Mouse (Mus musculus) stomach, postnatal 0 days (tissue): Measurements from ENCODE around the gene Parp8. TPM values are rescaled to one million over a fixed set of nuclear protein-coding genes. Genes with fewer than 3 reads are reported as not detected.

Source experiments
- ATAC-seq: fragments of 200-750 bp; cut with Nextera tagmentation; 2 replicates; pipeline ENCODE4 v1.8.0; 2017; ENCODE audit not compliant: low FRiP score, low TSS enrichment
- DNase-seq: peaks from one replicate; pipeline ENCODE4 v3.0.0-alpha.2; 2016; ENCODE audit warnings: low spot score
- H3K27ac ChIP-seq: fragments of 300-500 bp; sonication (generic); replicated peaks from 2 replicates; pipeline ENCODE4 v1.5.1; 2014; ENCODE audit warnings: mild to moderate bottlenecking, control low read depth
- H3K27me3 ChIP-seq: fragments of 300-500 bp; sonication (generic); 2 replicates; pipeline ENCODE4 v1.6.1; 2014; ENCODE audit warnings: low read length; ENCODE audit not compliant: control insufficient read depth, insufficient read depth
- H3K36me3 ChIP-seq: fragments of 300-500 bp; sonication (generic); 2 replicates; pipeline ENCODE4 v1.6.1; 2014; ENCODE audit warnings: low read length, mixed read lengths; ENCODE audit not compliant: control insufficient read depth, insufficient read depth
- H3K4me1 ChIP-seq: fragments of 300-500 bp; sonication (generic); replicated peaks from 2 replicates; pipeline ENCODE4 v1.6.1; 2014; ENCODE audit warnings: antibody characterized with exemption; ENCODE audit not compliant: control insufficient read depth, insufficient read depth
- H3K4me2 ChIP-seq: fragments of 300-500 bp; sonication (generic); replicated peaks from 2 replicates; pipeline ENCODE4 v1.6.1; 2014; ENCODE audit warnings: low read depth, mild to moderate bottlenecking, control low read depth, moderate library complexity
- H3K4me3 ChIP-seq: fragments of 300-500 bp; sonication (generic); 2 replicates; pipeline ENCODE4 v1.5.1; 2014; ENCODE audit warnings: low read depth, low read length, control low read depth
- H3K9ac ChIP-seq: fragments of 300-500 bp; sonication (generic); 2 replicates; pipeline ENCODE4 v1.6.1; 2014; ENCODE audit warnings: mild to moderate bottlenecking, low read length, control low read depth, mixed read lengths
- H3K9me3 ChIP-seq: fragments of 300-500 bp; sonication (generic); 2 replicates; pipeline ENCODE4 v1.6.1; 2016; ENCODE audit warnings: low read length; ENCODE audit not compliant: control insufficient read depth
- CTCF ChIP-seq: IDR thresholded peaks from 2 replicates; pipeline ENCODE4 v1.5.1; 2016; ENCODE audit warnings: antibody characterized with exemption, low read depth, mild to moderate bottlenecking, moderate library complexity
- EP300 ChIP-seq: optimal IDR thresholded peaks from 2 replicates; pipeline ENCODE3; 2016; ENCODE audit warnings: antibody characterized with exemption
- WGBS: fragments of 180-500 bp; shearing (Covaris S2); extraction: QIAGEN DNeasy Blood & Tissue Kit; methylation state at CpG from one replicate; pipeline ENCODE4 v1.1.7; 2014; 5-methylcytosine and 5-hydroxymethylcytosine counted together
- polyA plus RNA-seq: library from polyadenylated mRNA; unstranded; fragments of >200 nt; fragmentation: Nextera tagmentation; extraction: Ambion mirVana; gene quantifications from 2 replicates; pipeline ENCODE4 v1.2.1, GENCODE M21; 2015

Parp8 gene
- polyA plus RNA-seq: 6.1 and 6.7 TPM in 2 replicates

DNA sequence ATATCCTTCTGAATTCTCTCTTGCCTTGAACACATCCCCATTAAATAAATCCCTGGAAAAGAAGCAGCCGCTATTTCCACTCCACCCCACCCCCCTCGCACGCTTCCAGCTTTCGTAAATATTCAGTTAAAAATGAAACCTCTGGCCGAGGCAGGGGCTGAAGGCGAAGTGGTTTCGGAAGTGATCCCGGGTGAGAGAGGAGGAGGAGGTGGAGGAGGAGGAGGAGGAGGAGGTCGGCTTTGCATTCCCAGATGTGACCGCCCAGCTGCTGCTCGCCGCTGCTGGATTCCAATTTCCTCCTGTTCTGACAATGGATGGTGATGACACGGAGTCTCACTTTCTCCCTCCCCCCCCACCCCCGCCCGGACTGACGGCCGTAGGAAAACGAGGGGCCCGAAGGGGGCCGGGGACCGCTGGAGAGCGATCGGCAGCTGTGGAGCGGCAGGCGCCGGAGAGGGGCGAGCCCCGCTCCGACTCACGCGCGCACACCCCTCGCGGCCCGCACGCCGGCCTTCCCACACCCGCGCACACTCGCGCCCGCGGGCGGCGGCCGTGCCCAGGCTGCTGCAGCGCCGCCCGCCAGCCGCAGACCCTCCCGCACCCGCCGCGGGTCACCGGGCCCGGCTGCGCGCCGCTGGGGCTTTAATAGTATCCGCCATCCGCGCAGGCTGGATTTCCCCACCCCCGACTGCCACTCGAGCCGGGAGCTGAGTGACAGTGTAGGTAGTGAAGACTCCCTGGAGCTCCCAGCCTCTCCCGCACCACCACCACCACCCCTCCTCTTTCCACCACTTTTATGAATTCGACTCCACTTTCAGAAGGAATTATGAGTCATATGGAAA, at the start of gene Parp8:
Gene Parp8, minus strand, starts transcription at position 312 of the 842 bp plus-strand sequence.
- H3K4me1 ChIP-seq: no peaks in the 10 kb centered on the region
- H3K27ac ChIP-seq: peak within 1 kb of the TSS; percentile 89
- DNase-seq (peak; percentile 55), ATAC-seq (peak; percentile 58)
- 0% methylated on average over 43 of the region's 67 CpGs for WGBS
- TF ChIP-seq CTCF: no peak
- no peak for TF ChIP-seq EP300
- H3K4me2 ChIP-seq: peak within 1 kb of the TSS; percentile 91
- no peaks in the 10 kb centered on the region for H3K27me3 ChIP-seq
- peak within 1 kb of the TSS; percentile 90 for H3K9ac ChIP-seq
- peak within 1 kb of the TSS; percentile 87 for H3K4me3 ChIP-seq
- no peaks in the 10 kb centered on the region for H3K36me3 ChIP-seq
- H3K9me3 ChIP-seq: no peaks in the 10 kb centered on the region

DNA sequence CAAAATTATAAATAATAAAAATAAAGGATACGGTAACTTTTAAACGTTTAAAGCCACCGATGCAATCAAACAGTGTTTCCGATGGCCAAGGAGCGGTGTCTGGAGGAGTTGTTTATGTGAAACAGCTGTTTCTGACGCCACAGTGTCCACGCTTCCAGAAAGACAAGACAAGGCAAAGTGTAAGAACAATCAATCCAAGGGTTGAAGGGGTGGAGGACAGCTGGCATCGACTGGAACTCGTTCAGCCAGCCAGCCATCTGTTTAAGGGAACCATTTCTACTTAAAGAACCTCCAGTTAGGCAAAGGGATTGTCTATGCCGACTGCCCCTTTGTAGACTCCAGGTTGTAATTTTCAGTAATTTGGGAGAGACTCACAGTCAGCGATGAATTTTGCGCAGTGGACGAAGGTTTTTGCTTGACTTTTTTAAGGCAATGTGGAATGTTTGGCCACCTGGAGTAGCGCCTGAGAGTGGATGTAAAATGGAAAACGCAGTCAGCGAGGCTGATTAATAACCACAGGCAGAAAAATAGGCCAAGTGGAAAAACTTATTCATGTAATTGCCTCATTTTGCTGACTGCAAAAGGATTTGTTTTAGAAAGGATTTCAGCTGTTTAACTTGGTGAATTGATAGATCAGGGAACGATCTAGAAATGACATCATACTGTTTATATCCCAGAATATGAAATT, 37.4 kb upstream of the Parp8 start:
- Histone ChIP-seq H3K36me3 (no peaks in the 10 kb centered on the region), H3K9me3 (no peaks in the 10 kb centered on the region), H3K27me3 (no peaks in the 10 kb centered on the region), H3K4me2 (peak overlapping the region; percentile 45), H3K9ac (no peak overlapping the region), H3K4me3 (peak overlapping the region; percentile 11; the same call in 1 of the 2 replicates), H3K4me1 (no peaks in the 10 kb centered on the region), H3K27ac (peak overlapping the region; percentile 61; the same call in 1 of the 2 replicates)
- ATAC-seq (peak; percentile 38; the same call in 1 of the 2 replicates), DNase-seq (no peak)
- WGBS: 37% methylated on average over 17 of the region's 17 CpGs
- no peak for TF ChIP-seq EP300
- no peak for TF ChIP-seq CTCF

DNA sequence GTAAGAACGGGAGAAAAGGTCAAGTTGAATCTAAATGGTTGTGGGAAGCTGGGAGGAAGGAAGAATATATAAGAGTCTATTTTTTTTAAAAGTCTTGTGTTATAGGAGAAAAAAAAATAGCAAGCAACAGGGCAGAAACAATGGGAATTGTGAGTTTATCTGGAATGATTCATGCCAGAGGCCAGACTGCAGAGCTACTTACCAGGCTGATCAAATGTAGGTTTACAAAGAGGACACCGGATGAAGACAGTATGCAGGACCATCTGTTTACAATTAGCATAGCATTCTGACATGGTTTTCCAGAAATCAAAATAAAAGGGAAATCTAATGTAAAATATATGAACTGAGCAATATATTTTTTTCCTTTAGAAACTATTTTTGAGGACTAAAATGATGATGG, 31.1 kb upstream of the Parp8 start:
- H3K27me3 ChIP-seq: no peaks in the 10 kb centered on the region
- WGBS: 45% methylated on average over 2 of the region's 2 CpGs
- no peak overlapping the region for H3K4me3 ChIP-seq
- DNase-seq (no peak), ATAC-seq (no peak)
- H3K36me3 ChIP-seq: no peaks in the 10 kb centered on the region
- no peaks in the 10 kb centered on the region for H3K4me1 ChIP-seq
- no peaks in the 10 kb centered on the region for H3K9me3 ChIP-seq
- H3K27ac ChIP-seq: no peak overlapping the region
- H3K4me2 ChIP-seq: no peak overlapping the region
- TF ChIP-seq EP300: no peak
- no peak for TF ChIP-seq CTCF
- H3K9ac ChIP-seq: no peak overlapping the region

DNA sequence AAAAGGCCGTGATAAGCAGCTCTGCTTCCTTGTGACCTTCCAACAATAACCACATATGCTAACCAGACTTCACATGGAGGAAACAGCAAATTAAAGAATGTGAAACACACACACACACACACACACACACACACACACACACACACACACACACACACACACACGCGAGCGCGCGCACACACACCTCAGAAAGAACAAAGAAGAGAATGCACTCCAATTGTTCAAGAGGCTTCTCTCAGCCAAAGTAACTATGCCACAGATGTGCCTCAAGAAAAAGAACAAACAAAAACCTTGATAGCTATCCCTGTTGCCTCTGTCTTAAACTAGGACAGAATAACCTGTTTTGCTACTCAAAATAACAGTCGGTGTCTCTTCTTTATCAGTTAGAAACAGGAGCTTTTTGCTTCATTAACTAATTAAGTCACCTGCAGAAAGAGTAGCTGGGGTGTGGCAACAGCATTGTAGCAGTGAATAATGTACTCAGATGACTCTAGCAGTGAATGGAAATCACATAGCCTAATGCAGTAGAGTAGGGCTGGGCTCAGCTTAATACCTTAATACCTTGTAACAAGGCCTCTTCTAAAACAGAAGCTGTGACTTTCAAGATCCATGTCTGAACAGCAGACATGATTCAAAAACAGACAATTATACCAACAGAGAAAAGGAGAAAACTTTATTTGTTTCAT, 29.6 kb upstream of the Parp8 start:
- whole genome bisulfite sequencing: 88% methylated on average over 7 of the region's 7 CpGs
- TF ChIP-seq EP300 (no peak), CTCF (no peak)

DNA sequence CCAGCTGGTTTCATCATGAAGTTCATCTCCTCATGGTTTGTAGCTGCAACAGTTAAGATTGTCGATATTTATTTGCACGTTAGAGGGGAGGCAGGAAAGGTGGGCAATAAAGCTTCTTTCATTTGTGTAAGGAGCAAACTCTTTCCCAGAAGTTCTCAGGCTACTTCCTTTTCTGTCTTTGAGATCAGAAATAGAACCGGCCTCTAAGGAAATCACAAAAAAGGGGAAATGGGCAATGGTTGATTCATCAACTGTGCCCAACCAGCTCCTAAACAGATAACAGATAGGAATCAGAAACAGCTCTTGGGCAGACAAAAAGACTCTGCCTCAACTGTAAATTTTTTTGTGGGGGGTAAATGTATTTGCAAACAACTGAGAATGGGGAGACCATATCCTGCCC, 27.4 kb upstream of the Parp8 start:
- Histone ChIP-seq H3K4me1 (no peaks in the 10 kb centered on the region), H3K9ac (no peak overlapping the region), H3K27ac (no peak overlapping the region), H3K9me3 (no peaks in the 10 kb centered on the region), H3K27me3 (no peaks in the 10 kb centered on the region), H3K4me3 (no peak overlapping the region), H3K36me3 (no peaks in the 10 kb centered on the region), H3K4me2 (no peak overlapping the region)
- ATAC-seq (no peak), DNase-seq (no peak)
- WGBS: 76% methylated on average over 3 of the region's 3 CpGs
- TF ChIP-seq EP300 (no peak), CTCF (no peak)

More for the DNA sequence above, 29.6 kb upstream of the Parp8 start:
- Histone ChIP-seq H3K9me3 (no peaks in the 10 kb centered on the region), H3K4me3 (no peak overlapping the region), H3K4me2 (no peak overlapping the region), H3K27ac (no peak overlapping the region), H3K4me1 (no peaks in the 10 kb centered on the region), H3K9ac (no peak overlapping the region), H3K27me3 (no peaks in the 10 kb centered on the region), H3K36me3 (no peaks in the 10 kb centered on the region)
- no peak for ATAC-seq
- no peak for DNase-seq
